10 mouse cellular contexts compared by ENCODE assay signal in genomic region chr7:79362830-79363229, GRCm38 (mm10). TPM values are rescaled to one million over a fixed set of nuclear protein-coding genes. Genes with fewer than 3 reads are reported as not detected.
A peak's percentile ranks its signal among the peaks of the same experiment; 100 is the strongest.
DNase-seq lines count a peak whose midpoint lies in the region; ATAC-seq and TF ChIP-seq lines count a peak whose summit lies in the region.
"Had no signal": no experiment of that assay in that cellular context is flagged by ENCODE, and none has a peak within 500 bp of the region (broad histone marks: within the 10 kb centered on the region; RNA-seq: fewer than 3 reads in every experiment).

No protein-coding gene starts in this region.

- H3K36me3 ChIP-seq in heart, postnatal 0 days (replicated peaks; ENCODE audit: control insufficient read depth, insufficient read depth, low read length), result 0 out of 2 replicates have a peak, but pooled peaks cover 11% of the 10 kb centered on the region
- peaks cover 24% of the 10 kb centered on the region for H3K36me3 ChIP-seq in spleen, adult 2 months (ENCODE audit: control insufficient read depth, insufficient read depth, low read length)
- peaks cover 19% of the 10 kb centered on the region for H3K36me3 ChIP-seq in forebrain, embryonic 16.5 days (ENCODE audit: control insufficient read depth, insufficient read depth)
- H3K36me3 ChIP-seq in neural tube, embryonic 14.5 days (ENCODE audit: control insufficient read depth, insufficient read depth, low read length), result peaks cover 12% of the 10 kb centered on the region; the same call in 1 of the 2 replicates

- no peak for TF ChIP-seq CTCF in heart, postnatal 0 days (IDR thresholded peaks at IDR 0.05; ENCODE audit: low read depth)
- TF ChIP-seq CTCF in spleen, adult 2 months (IDR thresholded peaks at IDR 0.05; ENCODE audit: extremely low read depth, insufficient read depth, insufficient read length, insufficient replicate concordance), result no peak

- no peak overlapping the region for H3K9ac ChIP-seq in heart, postnatal 0 days (replicated peaks; ENCODE audit: low read depth, low read length)
- H3K9ac ChIP-seq in forebrain, embryonic 16.5 days (replicated peaks; ENCODE audit: low read depth, low read length), result no peak overlapping the region
- H3K9ac ChIP-seq in neural tube, embryonic 14.5 days (replicated peaks; ENCODE audit: low read depth, low read length), result no peak overlapping the region
- H3K9ac ChIP-seq: liver, embryonic 15.5 days had no signal

- TF ChIP-seq EP300 in heart, postnatal 0 days (IDR thresholded peaks at IDR 0.05; ENCODE audit: low read depth), result no peak

- H3K27me3 ChIP-seq in heart, postnatal 0 days (ENCODE audit: control insufficient read depth, insufficient read depth, low read length), result no peaks in the 10 kb centered on the region; the same call in 1 of the 2 replicates
- H3K27me3 ChIP-seq in spleen, adult 2 months (ENCODE audit: control insufficient read depth, insufficient read depth, low read length), result no peaks in the 10 kb centered on the region
- H3K27me3 ChIP-seq in forebrain, embryonic 16.5 days (replicated peaks; ENCODE audit: control insufficient read depth, insufficient read depth, low read length), result no peaks in the 10 kb centered on the region
- H3K27me3 ChIP-seq in neural tube, embryonic 14.5 days (ENCODE audit: control insufficient read depth, insufficient read depth, low read length), result no peaks in the 10 kb centered on the region
- H3K27me3 ChIP-seq: liver, embryonic 15.5 days had no signal

- 81% methylated on average over 7 of the region's 7 CpGs for WGBS in heart, postnatal 0 days
- WGBS in spleen, adult 2 months, result 61% methylated on average over 7 of the region's 7 CpGs
- 83% methylated on average over 7 of the region's 7 CpGs for WGBS in forebrain, embryonic 16.5 days
- 87% methylated on average over 7 of the region's 7 CpGs for WGBS in neural tube, embryonic 14.5 days

- no peak overlapping the region for H3K4me3 ChIP-seq in heart, postnatal 0 days (ENCODE audit: low read depth, low read length)
- no peak overlapping the region for H3K4me3 ChIP-seq in spleen, adult 2 months (ENCODE audit: extremely low read depth, insufficient read depth, insufficient read length)
- H3K4me3 ChIP-seq in forebrain, embryonic 16.5 days (replicated peaks; ENCODE audit: low read length), result no peak overlapping the region
- no peak overlapping the region for H3K4me3 ChIP-seq in neural tube, embryonic 14.5 days (ENCODE audit: low read depth, low read length)
- H3K4me3 ChIP-seq: liver, embryonic 15.5 days had no signal

- peaks cover 43% of the 10 kb centered on the region for H3K4me1 ChIP-seq in heart, postnatal 0 days (ENCODE audit: control insufficient read depth, insufficient read depth)
- H3K4me1 ChIP-seq in spleen, adult 2 months (ENCODE audit: control insufficient read depth, insufficient read depth, insufficient read length), result peaks cover 5% of the 10 kb centered on the region; the same call in 1 of the 2 replicates
- peaks cover 12% of the 10 kb centered on the region for H3K4me1 ChIP-seq in forebrain, embryonic 16.5 days (replicated peaks; ENCODE audit: control insufficient read depth, insufficient read depth, low read length)
- 0 out of 2 replicates have a peak, but pooled peaks cover 2% of the 10 kb centered on the region for H3K4me1 ChIP-seq in neural tube, embryonic 14.5 days (ENCODE audit: control insufficient read depth, insufficient read depth, low read length)

- H3K4me2 ChIP-seq in heart, postnatal 0 days (ENCODE audit: low read depth, low read length), result no peak overlapping the region
- H3K4me2 ChIP-seq in forebrain, embryonic 16.5 days (ENCODE audit: low read length), result no peak overlapping the region
- H3K4me2 ChIP-seq in neural tube, embryonic 14.5 days (ENCODE audit: low read depth, low read length), result no peak overlapping the region
- H3K4me2 ChIP-seq: liver, embryonic 15.5 days had no signal

- DNase-seq in heart, postnatal 0 days (ENCODE audit: low spot score), result no peak
- no peak for DNase-seq in heart, adult 8-10 months (ENCODE audit: low spot score)
- DNase-seq in spleen, adult 2 months (ENCODE audit: low read depth in 1 of 2, low spot score in 2 of 2), result no peak
- DNase-seq in spleen, adult 18-20 months, result no peak
- no peak for DNase-seq in cerebellum, postnatal 36 days

- peak overlapping the region; percentile 36; the same call in 1 of the 2 replicates for H3K27ac ChIP-seq in heart, postnatal 0 days (ENCODE audit: low read depth)
- peak overlapping the region; percentile 26 for H3K27ac ChIP-seq in spleen, adult 2 months (ENCODE audit: insufficient read depth, low read length)
- peak overlapping the region; percentile 81 for H3K27ac ChIP-seq in forebrain, embryonic 16.5 days (ENCODE audit: low read length)
- peak overlapping the region; percentile 70; the same call in 1 of the 2 replicates for H3K27ac ChIP-seq in neural tube, embryonic 14.5 days (ENCODE audit: low read depth, low read length)
- H3K27ac ChIP-seq: liver, embryonic 15.5 days had no signal

- TF ChIP-seq POLR2A in spleen, adult 2 months (IDR thresholded peaks at IDR 0.05; ENCODE audit: low read depth, low read length), result no peak

- ATAC-seq in heart, postnatal 0 days (ENCODE audit: insufficient read depth, low read depth), result no peak
- ATAC-seq in forebrain, embryonic 16.5 days, result no peak
- no peak for ATAC-seq in neural tube, embryonic 14.5 days (ENCODE audit: low read depth)
- no peak for ATAC-seq in inflammation-experienced regulatory T-cells, adult 6 months

- no peaks in the 10 kb centered on the region for H3K9me3 ChIP-seq in heart, postnatal 0 days (replicated peaks; ENCODE audit: control insufficient read depth, low read length)
- H3K9me3 ChIP-seq in forebrain, embryonic 16.5 days (ENCODE audit: control insufficient read depth, low read length), result no peaks in the 10 kb centered on the region
- H3K9me3 ChIP-seq in neural tube, embryonic 14.5 days (ENCODE audit: control insufficient read depth, low read length), result no peaks in the 10 kb centered on the region
- H3K9me3 ChIP-seq: liver, embryonic 15.5 days had no signal

RNA-seq across cellular contexts. Expression of gene Rlbp1, which starts 24.0 kb away (rescaled TPM):
- total RNA-seq in heart, postnatal 0 days (2014; rRNA removed; ENCODE audit: low replicate concordance), result not detected in 2 replicates
- polyA plus RNA-seq in heart, postnatal 0 days (2015; fragmentation: Nextera tagmentation; extraction: Ambion mirVana), result not detected in 2 replicates
- not detected for total RNA-seq in heart, adult 8-10 months (2022)
- polyA plus RNA-seq in spleen, adult 2 months (2012; rRNA removed), result not detected in 2 replicates
- polyA plus RNA-seq in forebrain, embryonic 16.5 days (2015; fragmentation: Nextera tagmentation; extraction: Ambion mirVana), result 71.6 and 94.9 TPM in 2 replicates
- polyA plus RNA-seq in neural tube, embryonic 14.5 days (2014; fragmentation: Nextera tagmentation; extraction: Ambion mirVana), result 23.4 TPM in 2 replicates
- polyA plus RNA-seq in inflammation-experienced regulatory T-cells, adult 6 months (2017; shearing (Covaris generic)), result not detected
- total RNA-seq: heart, postnatal 10 days had no signal

RNA-seq across cellular contexts. Expression of gene Fanci, which starts 28.9 kb away (rescaled TPM):
- 6.1 and 13.5 TPM in 2 replicates for total RNA-seq in heart, postnatal 0 days (2014; rRNA removed; ENCODE audit: low replicate concordance)
- 1.5 and 1.7 TPM in 2 replicates for polyA plus RNA-seq in heart, postnatal 0 days (2015; fragmentation: Nextera tagmentation; extraction: Ambion mirVana)
- total RNA-seq in heart, adult 8-10 months (2022), result under 1 TPM; 0.09 to 0.34 (median 0.25) TPM
- polyA plus RNA-seq in spleen, adult 2 months (2012; rRNA removed), result 0.99 and 2.4 TPM in 2 replicates
- polyA plus RNA-seq in forebrain, embryonic 16.5 days (2015; fragmentation: Nextera tagmentation; extraction: Ambion mirVana), result 6.6 and 6.9 TPM in 2 replicates
- 1.5 and 1.9 TPM in 2 replicates for polyA plus RNA-seq in neural tube, embryonic 14.5 days (2014; fragmentation: Nextera tagmentation; extraction: Ambion mirVana)
- 1 to 10 TPM; 3.2 to 8.4 (median 6.1) TPM for polyA plus RNA-seq in inflammation-experienced regulatory T-cells, adult 6 months (2017; shearing (Covaris generic))

Comparison
In these comparisons a context has a peak if more than half of its experiments do, and no peak if none do; other contexts are left out.
1. H3K27ac ChIP-seq: peak in every context shown above with its lines; median percentile 81 in forebrain, embryonic 16.5 days; 70 in neural tube, embryonic 14.5 days; 36 in heart, postnatal 0 days; 26 in spleen, adult 2 months.
2. RNA of gene Rlbp1, which starts 24.0 kb away (polyA plus RNA-seq): 71.6 to 94.9 TPM in forebrain, embryonic 16.5 days and 23.4 TPM in neural tube, embryonic 14.5 days; not detected in spleen, adult 2 months, not detected in heart, postnatal 0 days and not detected in inflammation-experienced regulatory T-cells, adult 6 months; every median in the first group is over 10 times any median in the second.